Mouse (Mus musculus): ENCODE measurements around the gene Gcdh. TPM values are rescaled to one million over a fixed set of nuclear protein-coding genes. Genes with fewer than 3 reads are reported as not detected.

Gcdh gene
- polyA plus RNA-seq, 1 experiment from 2014 or later: 35.5 TPM

Other genes starting within 250 kb of the Gcdh start
- gene Ier2, start 231.1 kb downstream of the Gcdh start, polyA plus RNA-seq (2016; fragmentation: Nextera tagmentation; extraction: Ambion mirVana): 89.9 and 94.7 TPM in 2 replicates
- gene Trmt1, start 207.6 kb downstream of the Gcdh start, polyA plus RNA-seq (2016; fragmentation: Nextera tagmentation; extraction: Ambion mirVana): 57.8 and 65.9 TPM in 2 replicates
- 25.2 and 28.9 TPM in 2 replicates for gene Nacc1, start 206.1 kb downstream of the Gcdh start, polyA plus RNA-seq (2016; fragmentation: Nextera tagmentation; extraction: Ambion mirVana)
- 5.6 and 6.5 TPM in 2 replicates for gene Lyl1, start 192.5 kb downstream of the Gcdh start, polyA plus RNA-seq (2016; fragmentation: Nextera tagmentation; extraction: Ambion mirVana)
- gene G430095P16Rik, start 170.9 kb downstream of the Gcdh start, polyA plus RNA-seq (2016; fragmentation: Nextera tagmentation; extraction: Ambion mirVana): 0.54 and 1.9 TPM in 2 replicates
- gene Nfix, start 93.6 kb downstream of the Gcdh start, polyA plus RNA-seq (2016; fragmentation: Nextera tagmentation; extraction: Ambion mirVana): 0.07 and 0.29 TPM in 2 replicates
- 3.8 and 5.5 TPM in 2 replicates for gene Dand5, start 71.1 kb downstream of the Gcdh start, polyA plus RNA-seq (2016; fragmentation: Nextera tagmentation; extraction: Ambion mirVana)
- gene Gadd45gip1, start 62.4 kb downstream of the Gcdh start, polyA plus RNA-seq (2016; fragmentation: Nextera tagmentation; extraction: Ambion mirVana): 43.7 and 45.8 TPM in 2 replicates
- gene Rad23a, start 53.3 kb downstream of the Gcdh start, polyA plus RNA-seq (2016; fragmentation: Nextera tagmentation; extraction: Ambion mirVana): 115 TPM in 2 replicates
- gene Calr, start 47.0 kb downstream of the Gcdh start, polyA plus RNA-seq (2016; fragmentation: Nextera tagmentation; extraction: Ambion mirVana): 783 and 812 TPM in 2 replicates
- gene Farsa, start 36.9 kb downstream of the Gcdh start, polyA plus RNA-seq (2016; fragmentation: Nextera tagmentation; extraction: Ambion mirVana): 129 and 134 TPM in 2 replicates
- gene Syce2, start 21.8 kb downstream of the Gcdh start, polyA plus RNA-seq (2016; fragmentation: Nextera tagmentation; extraction: Ambion mirVana): 61.5 and 67.1 TPM in 2 replicates
- 18.2 and 21.5 TPM in 2 replicates for gene Klf1, start 8.0 kb upstream of the Gcdh start, polyA plus RNA-seq (2016; fragmentation: Nextera tagmentation; extraction: Ambion mirVana)
- 5.8 and 6.6 TPM in 2 replicates for gene Dnase2a, start 14.6 kb upstream of the Gcdh start, polyA plus RNA-seq (2016; fragmentation: Nextera tagmentation; extraction: Ambion mirVana)
- gene Mast1, start 43.4 kb upstream of the Gcdh start, polyA plus RNA-seq (2016; fragmentation: Nextera tagmentation; extraction: Ambion mirVana): 5.0 and 12.7 TPM in 2 replicates
- gene Rtbdn, start 53.1 kb upstream of the Gcdh start, polyA plus RNA-seq (2016; fragmentation: Nextera tagmentation; extraction: Ambion mirVana): 0.55 and 0.88 TPM in 2 replicates
- not detected in 2 replicates for gene Gm49661, start 75.5 kb upstream of the Gcdh start, polyA plus RNA-seq (2016; fragmentation: Nextera tagmentation; extraction: Ambion mirVana)
- gene Prdx2, start 75.7 kb upstream of the Gcdh start, polyA plus RNA-seq (2016; fragmentation: Nextera tagmentation; extraction: Ambion mirVana): 1,241 and 1,456 TPM in 2 replicates
- 137 and 146 TPM in 2 replicates for gene Rnaseh2a, start 75.8 kb upstream of the Gcdh start, polyA plus RNA-seq (2016; fragmentation: Nextera tagmentation; extraction: Ambion mirVana)
- 6.5 and 8.7 TPM in 2 replicates for gene Junb, start 84.8 kb upstream of the Gcdh start, polyA plus RNA-seq (2016; fragmentation: Nextera tagmentation; extraction: Ambion mirVana)
- gene Hook2, start 96.7 kb upstream of the Gcdh start, polyA plus RNA-seq (2016; fragmentation: Nextera tagmentation; extraction: Ambion mirVana): 14.5 and 16.8 TPM in 2 replicates
- not detected in 2 replicates for gene Best2, start 120.6 kb upstream of the Gcdh start, polyA plus RNA-seq (2016; fragmentation: Nextera tagmentation; extraction: Ambion mirVana)
- 162 and 176 TPM in 2 replicates for gene Asna1, start 131.4 kb upstream of the Gcdh start, polyA plus RNA-seq (2016; fragmentation: Nextera tagmentation; extraction: Ambion mirVana)
- 149 and 164 TPM in 2 replicates for gene Trir, start 132.9 kb upstream of the Gcdh start, polyA plus RNA-seq (2016; fragmentation: Nextera tagmentation; extraction: Ambion mirVana)
- gene Tnpo2, start 143.0 kb upstream of the Gcdh start, polyA plus RNA-seq (2016; fragmentation: Nextera tagmentation; extraction: Ambion mirVana): 27.4 and 28.4 TPM in 2 replicates
- 28.0 and 33.4 TPM in 2 replicates for gene Fbxw9, start 166.1 kb upstream of the Gcdh start, polyA plus RNA-seq (2016; fragmentation: Nextera tagmentation; extraction: Ambion mirVana)
- gene Gm5741, start 174.1 kb upstream of the Gcdh start, polyA plus RNA-seq (2016; fragmentation: Nextera tagmentation; extraction: Ambion mirVana): 0.86 and 1.0 TPM in 2 replicates
- gene Dhps, start 177.8 kb upstream of the Gcdh start, polyA plus RNA-seq (2016; fragmentation: Nextera tagmentation; extraction: Ambion mirVana): 73.7 and 75.2 TPM in 2 replicates
- 134 and 136 TPM in 2 replicates for gene Wdr83os, start 186.8 kb upstream of the Gcdh start, polyA plus RNA-seq (2016; fragmentation: Nextera tagmentation; extraction: Ambion mirVana)
- gene Wdr83, start 187.4 kb upstream of the Gcdh start, polyA plus RNA-seq (2016; fragmentation: Nextera tagmentation; extraction: Ambion mirVana): 63.4 TPM in 2 replicates
- gene Man2b1, start 189.3 kb upstream of the Gcdh start, polyA plus RNA-seq (2016; fragmentation: Nextera tagmentation; extraction: Ambion mirVana): 19.8 and 23.1 TPM in 2 replicates
- 0.81 and 1.7 TPM in 2 replicates for gene Zfp791, start 229.2 kb upstream of the Gcdh start, polyA plus RNA-seq (2016; fragmentation: Nextera tagmentation; extraction: Ambion mirVana)